Mouse (Mus musculus) small intestine, adult 2 months (tissue): ENCODE measurements around the gene Hnf1b. TPM values are rescaled to one million over a fixed set of nuclear protein-coding genes. Genes with fewer than 3 reads are reported as not detected.
A peak's percentile ranks its signal among the peaks of the same experiment; 100 is the strongest.

ENCODE experiments used
- H3K27ac ChIP-seq: fragments of 200-500 bp; 2 replicates; pipeline ENCODE4 v1.5.1; 2012; ENCODE audit warnings: low read depth, low read length, control low read depth, inconsistent platforms; ENCODE audit not compliant: insufficient read depth
- H3K27me3 ChIP-seq: fragments of 200-500 bp; 2 replicates; pipeline ENCODE4 v1.6.1; 2012; ENCODE audit warnings: mild to moderate bottlenecking, moderate library complexity, low read length, inconsistent platforms; ENCODE audit not compliant: control insufficient read depth, insufficient read depth
- H3K36me3 ChIP-seq: fragments of 200-500 bp; 2 replicates; pipeline ENCODE4 v1.6.1; 2012; ENCODE audit warnings: mild to moderate bottlenecking, low read length, control low read depth, inconsistent platforms; ENCODE audit not compliant: control insufficient read depth, insufficient read depth
- H3K4me1 ChIP-seq: fragments of 200-500 bp; 2 replicates; pipeline ENCODE4 v1.6.1; 2012; ENCODE audit warnings: low read length, inconsistent platforms, mixed read lengths; ENCODE audit not compliant: control insufficient read depth, insufficient read depth, insufficient read length
- H3K4me3 ChIP-seq: fragments of 200-500 bp; 2 replicates; pipeline ENCODE4 v1.5.1; 2012; ENCODE audit warnings: low read depth, mild to moderate bottlenecking, control low read depth, inconsistent platforms, low read length, moderate library complexity
- CTCF ChIP-seq: fragments of 200-500 bp; IDR thresholded peaks from 2 replicates; pipeline ENCODE4 v1.5.1; 2012; ENCODE audit warnings: low read depth, mild to moderate bottlenecking, control low read depth, inconsistent platforms, low read length, moderate library complexity, mixed read lengths; ENCODE audit not compliant: insufficient replicate concordance, insufficient read length; ENCODE audit errors: extremely low read depth
- POLR2A ChIP-seq: fragments of 200-500 bp; IDR thresholded peaks from 2 replicates; pipeline ENCODE4 v1.6.1; 2012; ENCODE audit warnings: low read depth, mild to moderate bottlenecking, control low read depth, inconsistent platforms, low read length, moderate library complexity
- WGBS: fragments of 180-500 bp; shearing (Covaris S2); methylation state at CpG from one replicate; pipeline ENCODE4 v1.1.7; 2018; 5-methylcytosine and 5-hydroxymethylcytosine counted together
- polyA plus RNA-seq: library from polyadenylated mRNA; depleted of rRNA; stranded (reverse); fragments of >200 nt; gene quantifications from 2 replicates; pipeline ENCODE4 v1.2.3, GENCODE M21; 2012

Gene Hnf1b
- polyA plus RNA-seq, 1 experiment, result 23.3 TPM

GRCm38 (mm10) chr11:83879130-83879529 lies 29.3 kb downstream of the Hnf1b start:
- peaks cover 4% of the 10 kb centered on the region; the same call in 1 of the 2 replicates for H3K36me3 ChIP-seq
- 16% methylated on average over 3 of the region's 3 CpGs for WGBS
- no peak overlapping the region for H3K27ac ChIP-seq
- no peak overlapping the region for H3K4me3 ChIP-seq
- no peaks in the 10 kb centered on the region for H3K27me3 ChIP-seq
- TF ChIP-seq POLR2A (no peak), CTCF (no peak)
- peaks cover 13% of the 10 kb centered on the region for H3K4me1 ChIP-seq

- Histone ChIP-seq H3K36me3 (peaks cover 2% of the 10 kb centered on the region; the same call in 1 of the 2 replicates), H3K4me3 (no peak overlapping the region), H3K4me1 (peaks cover 13% of the 10 kb centered on the region), H3K27ac (no peak overlapping the region), H3K27me3 (no peaks in the 10 kb centered on the region)
- TF ChIP-seq CTCF, result no peak
- no peak for TF ChIP-seq POLR2A
- WGBS, result 29% methylated on average over 5 of the region's 5 CpGs
Observed at GRCm38 (mm10) chr11:83881438-83881837, 31.6 kb downstream of the Hnf1b start.

DNA sequence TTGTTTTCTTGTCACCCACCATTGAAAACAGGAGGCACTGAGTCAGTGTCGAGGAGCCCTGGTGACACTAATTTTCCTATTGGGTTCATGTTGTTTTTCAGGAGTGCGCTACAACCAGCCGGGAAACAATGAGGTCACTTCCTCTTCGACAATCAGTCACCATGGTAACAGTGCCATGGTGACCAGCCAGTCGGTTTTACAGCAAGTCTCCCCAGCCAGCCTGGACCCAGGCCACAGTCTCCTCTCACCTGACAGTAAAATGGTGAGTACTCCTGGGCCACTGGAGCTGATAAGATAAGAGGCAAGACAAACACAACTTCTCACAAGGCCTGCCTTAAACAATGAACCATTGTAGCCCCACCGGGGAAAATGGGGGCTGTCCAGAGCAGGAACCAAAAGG lies 32.7 kb downstream of the Hnf1b start:
- Histone ChIP-seq H3K27me3 (no peaks in the 10 kb centered on the region), H3K4me3 (no peak overlapping the region), H3K36me3 (peaks cover 2% of the 10 kb centered on the region; the same call in 1 of the 2 replicates), H3K4me1 (peaks cover 11% of the 10 kb centered on the region), H3K27ac (peak overlapping the region; percentile 55; the same call in 1 of the 2 replicates)
- TF ChIP-seq CTCF (no peak), POLR2A (no peak)
- 17% methylated on average over 6 of the region's 6 CpGs for WGBS

GRCm38 (mm10) chr11:83883074-83883473 lies 33.2 kb downstream of the Hnf1b start:
- H3K4me1 ChIP-seq, result peaks cover 6% of the 10 kb centered on the region
- peak overlapping the region; percentile 55; the same call in 1 of the 2 replicates for H3K27ac ChIP-seq
- no peaks in the 10 kb centered on the region for H3K27me3 ChIP-seq
- WGBS, result 29% methylated on average over 6 of the region's 6 CpGs
- peaks cover 2% of the 10 kb centered on the region; the same call in 1 of the 2 replicates for H3K36me3 ChIP-seq
- H3K4me3 ChIP-seq, result no peak overlapping the region
- TF ChIP-seq POLR2A (no peak), CTCF (no peak)

GRCm38 (mm10) chr11:83883812-83884211 lies 33.9 kb downstream of the Hnf1b start:
- H3K27ac ChIP-seq, result 0 out of 2 replicates have a peak overlapping the region, but pooled peaks have one; percentile 1

GRCm38 (mm10) chr11:83885175-83885574 lies 35.3 kb downstream of the Hnf1b start:
- H3K27me3 ChIP-seq, result no peaks in the 10 kb centered on the region
- H3K36me3 ChIP-seq, result peaks cover 8% of the 10 kb centered on the region; the same call in 1 of the 2 replicates
- no peak overlapping the region for H3K27ac ChIP-seq
- no peak for TF ChIP-seq POLR2A
- TF ChIP-seq CTCF, result no peak
- WGBS, result 68% methylated on average over 8 of the region's 8 CpGs
- peaks cover 4% of the 10 kb centered on the region for H3K4me1 ChIP-seq
- no peak overlapping the region for H3K4me3 ChIP-seq

More at GRCm38 (mm10) chr11:83883812-83884211, 33.9 kb downstream of the Hnf1b start:
- Histone ChIP-seq H3K27me3 (no peaks in the 10 kb centered on the region), H3K4me3 (no peak overlapping the region), H3K36me3 (peaks cover 2% of the 10 kb centered on the region; the same call in 1 of the 2 replicates), H3K4me1 (peaks cover 4% of the 10 kb centered on the region)
- 53% methylated on average over 9 of the region's 9 CpGs for WGBS
- no peak for TF ChIP-seq POLR2A
- no peak for TF ChIP-seq CTCF

DNA sequence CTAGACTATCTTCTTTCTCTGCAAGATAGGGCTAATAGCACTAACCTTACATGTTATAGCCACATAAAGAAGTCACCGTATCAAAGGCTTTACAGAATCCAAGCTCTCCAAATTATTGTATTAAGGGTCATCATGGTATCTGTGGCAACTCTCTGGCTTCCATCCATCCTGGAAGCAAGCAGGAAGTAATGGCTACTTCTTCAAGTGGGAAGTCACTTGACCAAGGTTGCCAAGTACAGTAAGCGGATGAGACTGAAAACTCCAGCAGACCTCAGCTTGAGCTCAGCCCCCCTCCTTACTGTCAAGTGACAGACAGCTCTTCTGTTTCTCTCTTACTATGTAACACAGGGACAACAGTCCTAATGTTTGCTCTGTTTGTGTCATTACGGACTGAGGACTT lies 36.9 kb downstream of the Hnf1b start:
- 80% methylated on average over 3 of the region's 3 CpGs for WGBS
- H3K4me3 ChIP-seq, result no peak overlapping the region
- peaks cover 6% of the 10 kb centered on the region for H3K4me1 ChIP-seq
- no peaks in the 10 kb centered on the region for H3K27me3 ChIP-seq
- peaks cover 10% of the 10 kb centered on the region for H3K36me3 ChIP-seq
- TF ChIP-seq POLR2A (no peak), CTCF (no peak)
- no peak overlapping the region for H3K27ac ChIP-seq
